Comparison of ENCODE assay signal across 8 mouse cellular contexts in the genomic region with DNA sequence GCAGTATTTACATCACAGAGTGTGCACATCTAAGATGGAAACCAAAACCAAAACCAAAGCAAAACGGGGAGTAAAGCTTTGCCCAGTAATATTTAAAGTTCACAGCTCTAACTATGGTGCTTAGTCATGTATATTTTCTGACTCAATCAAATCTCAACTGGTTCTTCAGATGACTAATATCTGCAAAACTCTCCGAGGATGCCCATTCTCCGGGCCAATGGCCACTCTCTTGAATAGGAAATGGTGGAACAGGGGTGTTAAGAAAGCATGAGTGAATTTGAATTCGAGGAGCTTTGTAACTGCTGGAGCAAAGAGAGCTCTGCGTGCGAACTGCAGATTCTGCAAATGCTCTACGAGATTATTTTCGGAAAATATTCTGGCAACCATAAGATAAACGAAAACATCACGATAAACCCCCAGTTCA. TPM values are rescaled to one million over a fixed set of nuclear protein-coding genes. Genes with fewer than 3 reads are reported as not detected.
DNase-seq lines count a peak whose midpoint lies in the region; ATAC-seq and TF ChIP-seq lines count a peak whose summit lies in the region.

No protein-coding gene starts in this region.

- WGBS in intestine, postnatal 0 days: 1% methylated on average over 10 of the region's 10 CpGs
- 2% methylated on average over 10 of the region's 10 CpGs for WGBS in midbrain, embryonic 12.5 days

- peak; percentile 5 for DNase-seq in adrenal gland, adult 8-10 months
- no peak for DNase-seq in adrenal gland, postnatal 25 days
- DNase-seq in testis, postnatal 14 days (ENCODE audit: low spot score): no peak
- peak; percentile 30 for DNase-seq in fibroblast of lung, adult 2 months (ENCODE audit: low read depth)
- DNase-seq in right cerebral cortex, postnatal 4 days: no peak

- H3K4me2 ChIP-seq in intestine, postnatal 0 days (replicated peaks; ENCODE audit: low read depth): peak overlapping the region; percentile 78
- peak overlapping the region; percentile 62 for H3K4me2 ChIP-seq in midbrain, embryonic 12.5 days (replicated peaks)

- H3K36me3 ChIP-seq in testis, adult 2 months (ENCODE audit: control insufficient read depth, insufficient read depth, low read length): no peaks in the 10 kb centered on the region
- peaks cover 6% of the 10 kb centered on the region; the same call in 1 of the 2 replicates for H3K36me3 ChIP-seq in intestine, postnatal 0 days (ENCODE audit: control insufficient read depth, insufficient read depth)
- H3K36me3 ChIP-seq in midbrain, embryonic 12.5 days: peaks cover 23% of the 10 kb centered on the region

- TF ChIP-seq CTCF in testis, adult 2 months (IDR thresholded peaks at IDR 0.05; ENCODE audit: control insufficient read depth, insufficient read depth, insufficient replicate concordance, low read depth, low read length): no peak
- no peak for TF ChIP-seq CTCF in intestine, postnatal 0 days (IDR thresholded peaks at IDR 0.05; ENCODE audit: low read depth)

- H3K27ac ChIP-seq in testis, adult 2 months (ENCODE audit: control insufficient read depth, insufficient read depth, low read depth, low read length): no peak overlapping the region
- H3K27ac ChIP-seq in intestine, postnatal 0 days (ENCODE audit: low read depth, low read length): peak overlapping the region; percentile 84
- H3K27ac ChIP-seq in midbrain, embryonic 12.5 days (replicated peaks): peak overlapping the region; percentile 66; the same call in 1 of the 2 replicates

- TF ChIP-seq POLR2A in testis, adult 2 months (IDR thresholded peaks at IDR 0.05; ENCODE audit: control insufficient read depth, low read depth, low read length): no peak

- H3K4me3 ChIP-seq in testis, adult 2 months (ENCODE audit: control insufficient read depth, low read depth, low read length): peak overlapping the region; percentile 87
- peak overlapping the region; percentile 94 for H3K4me3 ChIP-seq in intestine, postnatal 0 days (ENCODE audit: low read depth, low read length)
- peak overlapping the region; percentile 79 for H3K4me3 ChIP-seq in midbrain, embryonic 12.5 days

- H3K9ac ChIP-seq in intestine, postnatal 0 days (ENCODE audit: low read depth, low read length): peak overlapping the region; percentile 66
- peak overlapping the region; percentile 80 for H3K9ac ChIP-seq in midbrain, embryonic 12.5 days (replicated peaks)

- ATAC-seq in intestine, postnatal 0 days: 0 out of 2 replicates have a peak, but pooled peaks have one; percentile 48
- peak; percentile 66 for ATAC-seq in midbrain, embryonic 12.5 days (ENCODE audit: low FRiP score, low read depth)

- H3K27me3 ChIP-seq in testis, adult 2 months (ENCODE audit: control insufficient read depth, insufficient read depth, low read length): no peaks in the 10 kb centered on the region
- no peaks in the 10 kb centered on the region for H3K27me3 ChIP-seq in intestine, postnatal 0 days (replicated peaks; ENCODE audit: control insufficient read depth, insufficient read depth, low read length)
- H3K27me3 ChIP-seq in midbrain, embryonic 12.5 days: no peaks in the 10 kb centered on the region

- no peaks in the 10 kb centered on the region for H3K9me3 ChIP-seq in intestine, postnatal 0 days (ENCODE audit: control insufficient read depth)
- H3K9me3 ChIP-seq in midbrain, embryonic 12.5 days: no peaks in the 10 kb centered on the region

- no peaks in the 10 kb centered on the region; the same call in 1 of the 2 replicates for H3K4me1 ChIP-seq in testis, adult 2 months (ENCODE audit: control insufficient read depth, insufficient read depth, low read length)
- 0 out of 2 replicates have a peak, but pooled peaks cover 7% of the 10 kb centered on the region for H3K4me1 ChIP-seq in intestine, postnatal 0 days (replicated peaks; ENCODE audit: control insufficient read depth, insufficient read depth, low read length)
- H3K4me1 ChIP-seq in midbrain, embryonic 12.5 days: peaks cover 9% of the 10 kb centered on the region

RNA-seq across cellular contexts. Expression of a gene that starts 0.5 kb away (rescaled TPM):
- total RNA-seq in adrenal gland, adult 8-10 months (2022): 10 to 100 TPM; 12.5 to 24.7 (median 18.9) TPM
- total RNA-seq in adrenal gland, postnatal 25 days (2021): 15.0 and 19.5 TPM in 2 replicates
- 0.75 and 0.98 TPM in 2 replicates for polyA plus RNA-seq in testis, adult 2 months (2012; rRNA removed)
- 8.3 and 8.9 TPM in 2 replicates for polyA plus RNA-seq in intestine, postnatal 0 days (2015; fragmentation: Nextera tagmentation; extraction: Ambion mirVana)
- polyA plus RNA-seq in midbrain, embryonic 12.5 days (2016; fragmentation: Nextera tagmentation; extraction: Ambion mirVana): 27.9 and 29.1 TPM in 2 replicates

Comparison
In these comparisons a context has a peak if more than half of its experiments do, and no peak if none do; other contexts are left out.
1. DNase-seq: peak in adrenal gland, adult 8-10 months (single experiment) and fibroblast of lung, adult 2 months (single experiment); none in adrenal gland, postnatal 25 days (single experiment), testis, postnatal 14 days (single experiment) and right cerebral cortex, postnatal 4 days (single experiment).
2. Peak in every context shown above with its lines, with median percentiles within 50 percentile points of each other: H3K4me3 ChIP-seq.